Mouse (Mus musculus) testis, adult 2 months (tissue): ENCODE results near the gene Sh3rf1. TPM values are rescaled to one million over a fixed set of nuclear protein-coding genes. Genes with fewer than 3 reads are reported as not detected.

ENCODE experiments used
- H3K27ac ChIP-seq: fragments of 200-500 bp; 2 replicates; pipeline ENCODE4 v1.5.1; 2012; ENCODE audit warnings: low read depth, low read length; ENCODE audit not compliant: control insufficient read depth, insufficient read depth
- H3K27me3 ChIP-seq: fragments of 200-500 bp; 2 replicates; pipeline ENCODE4 v1.6.1; 2012; ENCODE audit warnings: mild to moderate bottlenecking, low read length, moderate library complexity; ENCODE audit not compliant: control insufficient read depth, insufficient read depth
- H3K36me3 ChIP-seq: fragments of 200-500 bp; 2 replicates; pipeline ENCODE4 v1.6.1; 2012; ENCODE audit warnings: mild to moderate bottlenecking, low read length; ENCODE audit not compliant: control insufficient read depth, insufficient read depth
- H3K4me1 ChIP-seq: fragments of 200-500 bp; 2 replicates; pipeline ENCODE4 v1.6.1; 2012; ENCODE audit warnings: low read length; ENCODE audit not compliant: control insufficient read depth, insufficient read depth
- H3K4me3 ChIP-seq: fragments of 200-500 bp; 2 replicates; pipeline ENCODE4 v1.5.1; 2012; ENCODE audit warnings: low read depth, mild to moderate bottlenecking, low read length, moderate library complexity, mixed read lengths; ENCODE audit not compliant: control insufficient read depth
- CTCF ChIP-seq: fragments of 200-500 bp; IDR thresholded peaks from 2 replicates; pipeline ENCODE4 v1.5.1; 2012; ENCODE audit warnings: low read depth, mild to moderate bottlenecking, inconsistent platforms, low read length, moderate library complexity; ENCODE audit not compliant: control insufficient read depth, insufficient read depth, insufficient replicate concordance
- POLR2A ChIP-seq: fragments of 200-500 bp; IDR thresholded peaks from 2 replicates; pipeline ENCODE4 v1.6.1; 2012; ENCODE audit warnings: low read depth, mild to moderate bottlenecking, inconsistent platforms, low read length, moderate library complexity; ENCODE audit not compliant: control insufficient read depth
- polyA plus RNA-seq: library from polyadenylated mRNA; depleted of rRNA; stranded (reverse); fragments of >200 nt; gene quantifications from 2 replicates; pipeline ENCODE4 v1.2.3, GENCODE M21; 2012

Sh3rf1 gene
- polyA plus RNA-seq, 1 experiment: 2.2 TPM

GRCm38 (mm10) chr8:61279030-61279429 is 55.4 kb downstream of the Sh3rf1 start:
- no peak for TF ChIP-seq POLR2A
- TF ChIP-seq CTCF: no peak
- no peak overlapping the region for H3K27ac ChIP-seq
- H3K36me3 ChIP-seq: no peaks in the 10 kb centered on the region
- H3K27me3 ChIP-seq: no peaks in the 10 kb centered on the region
- H3K4me3 ChIP-seq: no peak overlapping the region
- peaks cover 3% of the 10 kb centered on the region for H3K4me1 ChIP-seq

- H3K36me3 ChIP-seq: no peaks in the 10 kb centered on the region
- no peak overlapping the region for H3K27ac ChIP-seq
- H3K4me1 ChIP-seq: peaks cover 7% of the 10 kb centered on the region
- H3K4me3 ChIP-seq: no peak overlapping the region
- TF ChIP-seq CTCF (no peak), POLR2A (no peak)
- H3K27me3 ChIP-seq: no peaks in the 10 kb centered on the region
These were observed 58.9 kb downstream of the Sh3rf1 start for GRCm38 (mm10) chr8:61282303-61283168.

- Histone ChIP-seq H3K4me3 (no peak overlapping the region), H3K36me3 (no peaks in the 10 kb centered on the region), H3K4me1 (peaks cover 7% of the 10 kb centered on the region), H3K27me3 (no peaks in the 10 kb centered on the region), H3K27ac (no peak overlapping the region)
- no peak for TF ChIP-seq POLR2A
- no peak for TF ChIP-seq CTCF
These were observed 59.8 kb downstream of the Sh3rf1 start for GRCm38 (mm10) chr8:61283169-61284081.

- no peak overlapping the region for H3K27ac ChIP-seq
These were observed 62.2 kb downstream of the Sh3rf1 start for GRCm38 (mm10) chr8:61285896-61286295.

GRCm38 (mm10) chr8:61286394-61286793 is 62.7 kb downstream of the Sh3rf1 start:
- TF ChIP-seq POLR2A (no peak), CTCF (no peak)
- Histone ChIP-seq H3K27me3 (no peaks in the 10 kb centered on the region), H3K27ac (no peak overlapping the region), H3K4me1 (peaks cover 7% of the 10 kb centered on the region), H3K36me3 (no peaks in the 10 kb centered on the region), H3K4me3 (no peak overlapping the region)

More at GRCm38 (mm10) chr8:61285896-61286295, 62.2 kb downstream of the Sh3rf1 start:
- TF ChIP-seq POLR2A: no peak
- no peak for TF ChIP-seq CTCF
- peaks cover 7% of the 10 kb centered on the region for H3K4me1 ChIP-seq
- no peak overlapping the region for H3K4me3 ChIP-seq
- no peaks in the 10 kb centered on the region for H3K27me3 ChIP-seq
- no peaks in the 10 kb centered on the region for H3K36me3 ChIP-seq

GRCm38 (mm10) chr8:61286795-61287385 is 63.2 kb downstream of the Sh3rf1 start:
- Histone ChIP-seq H3K27ac (no peak overlapping the region), H3K4me3 (peak overlapping the region; percentile 48), H3K4me1 (peaks cover 7% of the 10 kb centered on the region), H3K27me3 (no peaks in the 10 kb centered on the region), H3K36me3 (no peaks in the 10 kb centered on the region)
- TF ChIP-seq POLR2A (no peak), CTCF (no peak)

- peaks cover 7% of the 10 kb centered on the region for H3K4me1 ChIP-seq
- no peak for TF ChIP-seq CTCF
- no peak for TF ChIP-seq POLR2A
- H3K27me3 ChIP-seq: no peaks in the 10 kb centered on the region
- H3K27ac ChIP-seq: peak overlapping the region; percentile 54
- no peaks in the 10 kb centered on the region for H3K36me3 ChIP-seq
- H3K4me3 ChIP-seq: peak overlapping the region; percentile 81
These were observed 64.4 kb downstream of the Sh3rf1 start for GRCm38 (mm10) chr8:61288006-61288566.
